Mouse (Mus musculus) forebrain, embryonic 11.5 days (tissue): Measurements from ENCODE around the gene Cped1. TPM values are rescaled to one million over a fixed set of nuclear protein-coding genes. Genes with fewer than 3 reads are reported as not detected.

Source experiments
- ATAC-seq: fragments of 200-750 bp; cut with Nextera tagmentation; replicated peaks from 2 replicates; pipeline ENCODE4 v1.8.0; 2017; ENCODE audit warnings: moderate TSS enrichment; ENCODE audit not compliant: low FRiP score
- DNase-seq: peaks from one replicate; pipeline ENCODE4 v3.0.0-alpha.2; 2017; ENCODE audit warnings: low spot score
- H3K27ac ChIP-seq: fragments of 300-500 bp; sonication (generic); 2 replicates; pipeline ENCODE4 v1.5.1; 2014; ENCODE audit warnings: low read depth, low read length
- H3K27me3 ChIP-seq: fragments of 300-500 bp; sonication (generic); 2 replicates; pipeline ENCODE4 v1.6.1; 2014; ENCODE audit warnings: mild to moderate bottlenecking, low read length, mixed read lengths; ENCODE audit not compliant: control insufficient read depth, insufficient read depth
- H3K36me3 ChIP-seq: fragments of 300-500 bp; sonication (generic); 2 replicates; pipeline ENCODE4 v1.6.1; 2014; ENCODE audit warnings: mild to moderate bottlenecking, low read length, moderate library complexity, mixed read lengths; ENCODE audit not compliant: control insufficient read depth, insufficient read depth
- H3K4me1 ChIP-seq: fragments of 300-500 bp; sonication (generic); replicated peaks from 2 replicates; pipeline ENCODE4 v1.6.1; 2014; ENCODE audit warnings: low read length, mixed read lengths; ENCODE audit not compliant: control insufficient read depth, insufficient read depth
- H3K4me2 ChIP-seq: fragments of 300-500 bp; sonication (generic); 2 replicates; pipeline ENCODE4 v1.6.1; 2014; ENCODE audit warnings: low read depth, mild to moderate bottlenecking, low read length, moderate library complexity, mixed read lengths; ENCODE audit not compliant: severe bottlenecking
- H3K4me3 ChIP-seq: fragments of 300-500 bp; sonication (generic); 2 replicates; pipeline ENCODE4 v1.5.1; 2014; ENCODE audit warnings: low read depth, low read length
- H3K9ac ChIP-seq: fragments of 300-500 bp; sonication (generic); 2 replicates; pipeline ENCODE4 v1.6.1; 2014; ENCODE audit warnings: low read length
- H3K9me3 ChIP-seq: fragments of 300-500 bp; sonication (generic); 2 replicates; pipeline ENCODE4 v1.6.1; 2016; ENCODE audit warnings: low read length, mixed read lengths; ENCODE audit not compliant: control insufficient read depth
- WGBS: fragments of 180-500 bp; shearing (Covaris S2); extraction: QIAGEN DNeasy Blood & Tissue Kit; methylation state at CpG from one replicate; pipeline ENCODE4 v1.1.7; 2014; 5-methylcytosine and 5-hydroxymethylcytosine counted together
- polyA plus RNA-seq: library from polyadenylated mRNA; unstranded; fragments of >200 nt; fragmentation: Nextera tagmentation; extraction: Ambion mirVana; gene quantifications from 2 replicates; pipeline ENCODE4 v1.2.1, GENCODE M21; 2014

Gene Cped1
- 15.3 and 17.2 TPM in 2 replicates for polyA plus RNA-seq

- peaks cover 13% of the 10 kb centered on the region; the same call in 1 of the 2 replicates for H3K27me3 ChIP-seq
- H3K4me1 ChIP-seq = peaks cover 2% of the 10 kb centered on the region; the same call in 1 of the 2 replicates
- ATAC-seq (peak; percentile 75), DNase-seq (peak; percentile 79)
- H3K9me3 ChIP-seq = no peaks in the 10 kb centered on the region
- peak within 1 kb of the TSS; percentile 30 for H3K9ac ChIP-seq
- no peak within 1 kb of the TSS for H3K27ac ChIP-seq
- H3K36me3 ChIP-seq = no peaks in the 10 kb centered on the region
- H3K4me2 ChIP-seq = peak within 1 kb of the TSS; percentile 88
- under 1% methylated on average over 38 of the region's 38 CpGs for WGBS
- H3K4me3 ChIP-seq = peak within 1 kb of the TSS; percentile 35
Observed at GRCm38 (mm10) chr6:21985732-21986540, at the start of gene Cped1. Cped1 (plus strand) TSS chr6:21985916.

DNA sequence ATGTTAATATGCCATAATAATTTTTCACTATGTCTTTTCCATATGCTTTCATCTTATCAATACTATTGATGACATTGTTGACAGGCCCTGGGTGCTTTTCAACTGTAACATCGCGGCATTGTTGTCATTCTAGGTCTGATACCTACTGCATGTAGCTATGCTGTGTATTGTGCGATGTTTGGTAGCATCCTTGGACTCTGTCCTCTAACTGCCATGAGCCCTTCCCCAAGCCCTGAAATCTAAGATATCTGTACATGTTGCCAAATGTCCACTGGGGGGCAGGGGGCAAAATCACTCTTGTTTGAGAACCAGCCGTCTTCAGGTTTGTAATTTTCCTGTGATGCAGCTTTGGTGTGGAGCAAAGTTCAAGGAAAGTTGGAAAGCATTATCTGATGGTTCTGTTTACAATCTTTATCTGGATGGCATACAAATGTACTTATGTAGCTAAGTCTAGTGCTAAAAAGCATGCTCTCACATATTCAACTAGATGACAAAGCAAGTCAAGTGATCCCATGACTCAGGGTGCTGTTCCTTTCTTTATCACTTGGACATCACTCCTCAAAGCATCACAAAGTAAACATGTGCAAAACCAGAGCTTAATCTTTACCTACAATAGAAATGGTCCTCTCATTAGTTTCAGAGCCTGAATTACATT is 47.6 kb upstream of the Cped1 start:
- DNase-seq = no peak
- WGBS = 85% methylated on average over 4 of the region's 4 CpGs

DNA sequence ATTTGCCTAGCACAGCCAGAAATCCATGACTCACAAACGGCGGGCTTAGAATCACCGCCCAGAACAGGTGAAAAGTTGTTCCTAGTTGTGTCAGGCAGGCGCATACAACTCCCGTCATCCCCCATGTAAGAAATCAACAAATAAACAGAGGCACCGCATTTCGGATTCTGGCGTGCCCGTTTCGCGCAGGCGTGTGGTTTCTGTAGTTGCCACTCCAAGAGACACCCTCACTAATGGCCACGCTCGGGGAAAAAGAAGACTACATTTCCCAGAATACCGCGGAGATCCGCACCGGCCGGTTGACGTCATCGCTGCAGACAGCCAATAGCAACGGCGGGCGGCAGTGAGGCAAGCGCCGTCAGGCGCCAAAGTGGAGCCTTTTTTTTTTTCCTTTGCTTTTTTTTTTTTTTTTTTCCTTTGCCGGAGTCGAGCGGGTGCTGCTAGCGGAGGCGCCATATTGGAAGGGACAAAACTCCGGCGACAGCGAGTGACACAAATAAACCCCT is 36.4 kb upstream of the Cped1 start, which contains the start of gene Ing3:
TSS of gene Ing3 (plus strand) at position 346 of the 506 bp plus-strand sequence.
- ATAC-seq = peak; percentile 98

More for the DNA sequence above, 47.6 kb upstream of the Cped1 start:
- H3K36me3 ChIP-seq = no peaks in the 10 kb centered on the region
- no peak overlapping the region for H3K27ac ChIP-seq
- H3K9ac ChIP-seq = no peak overlapping the region
- H3K4me2 ChIP-seq = no peak overlapping the region
- no peak overlapping the region for H3K4me3 ChIP-seq
- no peaks in the 10 kb centered on the region for H3K27me3 ChIP-seq
- no peaks in the 10 kb centered on the region for H3K9me3 ChIP-seq
- no peak for ATAC-seq
- H3K4me1 ChIP-seq = no peaks in the 10 kb centered on the region

DNA sequence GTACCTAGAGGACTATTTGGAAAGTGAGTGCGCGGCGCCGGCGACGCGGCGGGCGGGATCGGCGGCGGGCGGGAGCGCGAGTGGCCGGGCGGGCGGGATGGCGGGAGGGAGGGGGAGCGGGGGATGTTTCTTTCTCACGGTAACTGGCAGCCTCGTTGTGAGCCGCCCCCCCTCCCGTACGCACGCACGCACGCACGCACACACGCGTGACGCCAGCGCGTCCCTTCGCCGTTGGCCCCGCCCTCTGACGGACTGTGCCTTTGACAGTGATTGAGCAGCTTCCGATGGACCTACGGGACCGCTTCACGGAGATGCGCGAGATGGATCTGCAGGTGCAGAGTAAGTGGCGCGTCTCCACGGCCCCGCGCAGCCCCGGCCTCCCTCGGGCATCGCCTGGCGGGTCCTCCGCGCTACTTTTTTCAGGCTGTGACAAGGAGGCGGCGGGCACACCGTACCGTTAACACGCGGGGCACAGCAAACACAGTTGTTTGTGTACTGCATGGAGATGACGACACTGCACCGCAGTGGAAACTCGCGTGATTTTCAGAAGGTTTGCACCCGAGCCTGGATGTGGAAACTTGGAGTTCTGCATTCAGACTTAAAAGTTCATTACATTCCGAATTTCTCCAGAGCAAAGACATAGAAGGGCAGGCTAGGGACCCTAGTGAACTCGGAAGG is 35.8 kb upstream of the Cped1 start:
- peak overlapping the region; percentile 73 for H3K4me2 ChIP-seq
- H3K4me3 ChIP-seq = peak overlapping the region; percentile 72
- peak; percentile 98 for DNase-seq
- H3K9me3 ChIP-seq = no peaks in the 10 kb centered on the region
- ATAC-seq = peak; percentile 97
- H3K27ac ChIP-seq = peak overlapping the region; percentile 96
- WGBS = under 1% methylated on average over 66 of the region's 68 CpGs
- peaks cover 6% of the 10 kb centered on the region; the same call in 1 of the 2 replicates for H3K4me1 ChIP-seq
- H3K36me3 ChIP-seq = no peaks in the 10 kb centered on the region
- no peaks in the 10 kb centered on the region for H3K27me3 ChIP-seq
- H3K9ac ChIP-seq = peak overlapping the region; percentile 91

More for the DNA sequence above, 36.4 kb upstream of the Cped1 start, which contains the start of gene Ing3:
- WGBS = under 1% methylated on average over 35 of the region's 35 CpGs
- no peaks in the 10 kb centered on the region for H3K27me3 ChIP-seq
- H3K9me3 ChIP-seq = no peaks in the 10 kb centered on the region
- H3K4me3 ChIP-seq = peak within 1 kb of the TSS; percentile 72
- peak within 1 kb of the TSS; percentile 73 for H3K4me2 ChIP-seq
- H3K4me1 ChIP-seq = peaks cover 6% of the 10 kb centered on the region; the same call in 1 of the 2 replicates
- peak; percentile 98 for DNase-seq
- H3K27ac ChIP-seq = peak within 1 kb of the TSS; percentile 96
- H3K36me3 ChIP-seq = no peaks in the 10 kb centered on the region
- peak within 1 kb of the TSS; percentile 91 for H3K9ac ChIP-seq

DNA sequence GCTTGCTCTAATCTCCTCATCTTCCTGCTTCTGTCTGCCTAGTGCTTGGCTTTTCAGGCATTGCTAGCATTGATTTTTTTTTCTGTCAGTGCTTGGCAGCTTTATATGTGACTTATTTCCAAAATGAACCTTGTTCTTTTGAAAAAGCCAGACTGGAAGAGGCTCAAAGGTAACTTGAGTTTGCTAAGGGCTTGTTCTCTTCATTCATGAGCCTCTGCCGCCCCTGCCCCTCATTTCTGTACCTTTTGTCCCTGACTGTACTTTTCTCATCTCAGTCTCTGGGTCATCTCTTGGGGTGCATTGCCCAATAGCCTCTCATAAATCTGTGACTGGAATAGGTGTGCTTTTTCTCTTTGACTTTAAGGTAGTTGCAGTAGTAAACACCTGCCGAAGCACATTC is 35.0 kb upstream of the Cped1 start:
- Histone ChIP-seq H3K4me3 (peak overlapping the region; percentile 72), H3K36me3 (no peaks in the 10 kb centered on the region), H3K9ac (peak overlapping the region; percentile 91), H3K27ac (no peak overlapping the region), H3K27me3 (no peaks in the 10 kb centered on the region), H3K4me2 (peak overlapping the region; percentile 73), H3K9me3 (no peaks in the 10 kb centered on the region), H3K4me1 (peaks cover 6% of the 10 kb centered on the region; the same call in 1 of the 2 replicates)
- WGBS = 91% methylated on average over 2 of the region's 2 CpGs
- DNase-seq = no peak
- ATAC-seq = no peak

DNA sequence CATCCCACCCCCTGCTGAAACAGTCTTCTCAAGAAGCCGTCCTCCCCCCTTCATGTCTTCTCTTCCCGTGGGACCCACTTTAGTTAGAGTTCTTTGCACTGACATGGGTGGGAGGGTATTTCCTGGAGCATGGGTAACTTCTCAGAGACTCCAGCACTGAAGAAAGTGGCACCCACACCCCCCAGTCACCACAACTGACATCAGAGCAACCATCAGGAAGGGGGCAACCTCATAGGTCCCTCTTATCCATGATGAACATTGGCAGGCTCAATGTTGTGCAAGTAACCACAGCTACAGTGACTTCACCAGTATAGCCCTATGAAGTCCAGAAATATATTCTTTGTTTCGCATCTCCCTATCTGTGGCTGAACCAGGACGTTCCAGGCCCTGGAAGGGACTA is 30.2 kb upstream of the Cped1 start:
- Histone ChIP-seq H3K36me3 (no peaks in the 10 kb centered on the region), H3K27ac (no peak overlapping the region), H3K4me2 (no peak overlapping the region), H3K9ac (no peak overlapping the region), H3K9me3 (no peaks in the 10 kb centered on the region), H3K27me3 (no peaks in the 10 kb centered on the region), H3K4me3 (no peak overlapping the region), H3K4me1 (peaks cover 5% of the 10 kb centered on the region; the same call in 1 of the 2 replicates)
- 93% methylated on average over 4 of the region's 4 CpGs for WGBS
- ATAC-seq (no peak), DNase-seq (no peak)

GRCm38 (mm10) chr6:21958922-21959321 is 26.8 kb upstream of the Cped1 start:
- Histone ChIP-seq H3K9me3 (no peaks in the 10 kb centered on the region), H3K27ac (no peak overlapping the region), H3K4me1 (no peaks in the 10 kb centered on the region), H3K4me2 (no peak overlapping the region), H3K36me3 (no peaks in the 10 kb centered on the region; the same call in 1 of the 2 replicates), H3K27me3 (no peaks in the 10 kb centered on the region), H3K4me3 (no peak overlapping the region), H3K9ac (no peak overlapping the region)
- no peak for ATAC-seq
- WGBS = 90% methylated on average over 4 of the region's 4 CpGs
- DNase-seq = no peak

GRCm38 (mm10) chr6:21959909-21960308 is 25.8 kb upstream of the Cped1 start:
- DNase-seq = no peak
- Histone ChIP-seq H3K4me2 (no peak overlapping the region), H3K36me3 (no peaks in the 10 kb centered on the region; the same call in 1 of the 2 replicates), H3K27ac (no peak overlapping the region), H3K9me3 (no peaks in the 10 kb centered on the region), H3K4me1 (no peaks in the 10 kb centered on the region), H3K9ac (no peak overlapping the region), H3K27me3 (no peaks in the 10 kb centered on the region), H3K4me3 (no peak overlapping the region)
- ATAC-seq = no peak
- 96% methylated on average over 5 of the region's 5 CpGs for WGBS
